Mouse (Mus musculus) liver, adult 2 months (tissue): Measurements from ENCODE around the gene Zc3hav1.

Experiments
- CTCF ChIP-seq: fragments of 200-500 bp; IDR thresholded peaks from 2 replicates; pipeline ENCODE4 v1.5.1; 2011; ENCODE audit warnings: low read depth, low read length, control low read depth
- POLR2A ChIP-seq: fragments of 200-500 bp; IDR thresholded peaks from 2 replicates; pipeline ENCODE4 v1.6.1; 2011; ENCODE audit warnings: low read length, control low read depth; ENCODE audit not compliant: insufficient read depth; ENCODE audit errors: extremely low read depth

- no peak for TF ChIP-seq POLR2A
- TF ChIP-seq CTCF: no peak
Measured at GRCm38 (mm10) chr6:38361937-38362336, 7.5 kb upstream of the Zc3hav1 start.
